Mouse (Mus musculus) C2C12 (cell line): ENCODE data around the gene Zfp451.
"Not testable (repeated sequence)": the region's sequence is repeated elsewhere in the genome, so short reads cannot be mapped to it uniquely, and the experiment has no call there.

ENCODE experiments used
- CEBPB ChIP-seq: IDR thresholded peaks from one replicate; pipeline ENCODE4 v1.6.1; 2011; ENCODE audit warnings: low read depth, mild to moderate bottlenecking, control low read depth, moderate library complexity
- CTCF ChIP-seq: IDR thresholded peaks from one replicate; pipeline ENCODE4 v1.5.1; 2011; ENCODE audit not compliant: control insufficient read depth, insufficient read depth, insufficient read length
- FOSL1 ChIP-seq: IDR thresholded peaks from one replicate; pipeline ENCODE4 v1.8.0; 2011; ENCODE audit warnings: mild to moderate bottlenecking, low read length; ENCODE audit not compliant: poor library complexity, insufficient read depth, severe bottlenecking
- MAX ChIP-seq: IDR thresholded peaks from one replicate; pipeline ENCODE4 v1.6.1; 2011; ENCODE audit warnings: mild to moderate bottlenecking, control low read depth
- USF1 ChIP-seq: IDR thresholded peaks from one replicate; pipeline ENCODE4 v1.6.1; 2011; ENCODE audit warnings: low read depth, mild to moderate bottlenecking, control low read depth, moderate library complexity

DNA sequence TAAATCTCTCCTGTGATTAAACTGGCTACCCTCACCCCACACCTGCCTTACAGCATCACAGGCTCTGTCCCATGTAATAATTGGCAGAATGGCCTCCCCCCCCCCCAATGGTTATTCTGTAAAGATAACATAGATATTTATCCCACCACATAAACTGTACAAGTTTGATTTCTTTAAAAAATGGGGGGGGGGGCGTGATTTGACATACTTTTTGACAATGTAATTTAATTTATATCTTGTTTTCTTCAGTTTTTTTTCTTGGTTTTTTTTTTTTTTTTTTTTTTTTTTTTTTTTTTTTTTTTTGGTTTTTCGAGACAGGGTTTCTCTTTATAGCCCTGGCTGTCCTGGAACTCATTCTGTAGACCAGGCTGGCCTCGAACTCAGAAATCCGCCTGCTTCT, 64.7 kb downstream of the Zfp451 start:
- TF ChIP-seq CTCF, FOSL1, CEBPB, MAX, USF1: not testable (repeated sequence)
